Mouse (Mus musculus) C2C12 (cell line): Measurements from ENCODE around the gene Trim37.

Source experiments
- CEBPB ChIP-seq: IDR thresholded peaks from one replicate; pipeline ENCODE4 v1.6.1; 2011; ENCODE audit warnings: low read depth, mild to moderate bottlenecking, control low read depth, moderate library complexity
- CTCF ChIP-seq: IDR thresholded peaks from one replicate; pipeline ENCODE4 v1.5.1; 2011; ENCODE audit not compliant: control insufficient read depth, insufficient read depth, insufficient read length
- MYOG ChIP-seq: IDR thresholded peaks from one replicate; pipeline ENCODE4 v1.6.1; 2011; ENCODE audit not compliant: control insufficient read depth, insufficient read length; ENCODE audit errors: extremely low read depth
- USF1 ChIP-seq: IDR thresholded peaks from one replicate; pipeline ENCODE4 v1.6.1; 2011; ENCODE audit warnings: low read depth, mild to moderate bottlenecking, control low read depth, moderate library complexity

- TF ChIP-seq CTCF (no peak), MYOG (no peak), USF1 (no peak), CEBPB (no peak)
Observed at GRCm38 (mm10) chr11:87241256-87241655, 114.4 kb downstream of the Trim37 start.
